Mouse (Mus musculus): ENCODE measurements around the gene Gpt2.

Gene Gpt2

DNA sequence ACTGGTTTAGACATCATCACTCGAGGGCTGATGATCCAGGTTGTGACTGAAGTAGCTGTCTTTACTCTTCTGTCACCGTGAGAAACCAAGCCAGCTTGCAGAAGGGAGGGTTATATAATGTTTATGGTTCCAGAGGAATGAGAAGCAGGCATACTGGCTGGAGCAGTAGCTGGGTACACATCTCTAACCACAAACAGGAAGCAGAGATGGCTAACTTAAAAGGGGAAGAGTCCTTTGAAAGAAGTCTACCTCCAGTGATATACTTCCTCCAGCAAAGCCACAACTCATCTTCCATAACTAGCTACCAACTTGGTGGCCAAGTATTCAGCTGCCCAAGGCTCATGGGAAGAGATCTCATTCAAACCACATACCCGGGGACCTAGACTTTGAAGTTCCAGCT, 39.1 kb downstream of the Gpt2 start:
- no peak for DNase-seq

DNA sequence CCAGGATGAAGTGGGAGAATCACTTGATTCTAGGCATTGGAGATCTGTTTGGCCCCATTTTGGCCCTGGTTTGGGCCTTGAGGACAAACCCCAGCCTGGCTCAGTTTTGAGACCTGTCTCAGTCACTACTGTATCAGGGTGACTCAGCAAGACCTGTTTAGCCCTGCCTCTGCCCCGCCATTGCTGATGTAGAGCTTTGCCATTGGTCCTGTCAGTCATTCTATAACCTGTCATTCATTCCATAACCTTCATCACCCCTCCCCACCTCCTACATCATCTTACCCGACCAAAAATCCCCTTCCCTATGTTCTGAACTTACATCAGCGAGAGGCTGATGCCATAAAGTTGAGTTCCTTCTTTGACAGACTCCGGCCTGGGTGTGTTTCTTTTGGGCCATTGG, 40.5 kb downstream of the Gpt2 start:
- no peak for DNase-seq

DNA sequence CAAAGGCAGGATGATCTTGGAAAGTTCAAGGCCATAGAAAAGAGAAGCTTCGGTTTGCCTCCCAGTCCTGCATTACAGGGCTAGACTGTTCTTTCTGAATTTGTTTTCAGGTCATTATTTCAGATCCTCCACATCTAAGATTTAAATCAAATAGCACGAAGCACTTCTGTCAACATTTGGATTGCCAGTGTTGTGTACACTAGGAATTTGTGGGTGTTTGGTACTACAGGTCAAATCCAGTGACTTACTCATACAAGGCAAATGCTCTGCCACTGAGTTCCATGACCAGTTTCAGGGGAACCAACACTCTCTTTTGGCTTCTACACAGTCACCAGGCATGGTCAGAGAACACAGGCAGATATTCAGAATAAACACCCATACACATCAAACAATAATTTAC, 41.1 kb downstream of the Gpt2 start:
- DNase-seq = no peak

GRCm38 (mm10) chr8:85534163-85534562, 41.8 kb downstream of the Gpt2 start:
- DNase-seq = no peak

- DNase-seq = no peak
Measured at GRCm38 (mm10) chr8:85536332-85536731, 44.0 kb downstream of the Gpt2 start.

DNA sequence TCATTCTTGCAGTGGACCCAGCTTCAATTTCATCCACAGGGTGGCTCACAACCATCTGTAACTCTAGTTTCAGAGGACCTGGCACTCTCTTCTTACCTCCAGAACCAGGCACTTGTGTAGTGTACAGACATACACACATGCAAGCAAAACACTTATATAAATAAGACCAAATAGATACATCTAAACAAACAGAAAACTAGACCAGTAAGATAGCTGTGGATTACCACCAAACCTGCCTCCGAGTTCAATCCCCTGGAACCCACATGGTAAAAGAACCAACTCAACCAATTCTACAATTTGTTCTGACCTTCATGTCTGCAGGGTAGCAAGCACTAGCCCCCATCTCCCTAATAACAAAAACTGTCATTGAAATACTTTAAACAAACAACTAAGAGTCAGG, 59.6 kb downstream of the Gpt2 start:
- no peak for DNase-seq

GRCm38 (mm10) chr8:85554391-85555180, 62.2 kb downstream of the Gpt2 start:
- peak; percentile 6 to 28 for DNase-seq

DNA sequence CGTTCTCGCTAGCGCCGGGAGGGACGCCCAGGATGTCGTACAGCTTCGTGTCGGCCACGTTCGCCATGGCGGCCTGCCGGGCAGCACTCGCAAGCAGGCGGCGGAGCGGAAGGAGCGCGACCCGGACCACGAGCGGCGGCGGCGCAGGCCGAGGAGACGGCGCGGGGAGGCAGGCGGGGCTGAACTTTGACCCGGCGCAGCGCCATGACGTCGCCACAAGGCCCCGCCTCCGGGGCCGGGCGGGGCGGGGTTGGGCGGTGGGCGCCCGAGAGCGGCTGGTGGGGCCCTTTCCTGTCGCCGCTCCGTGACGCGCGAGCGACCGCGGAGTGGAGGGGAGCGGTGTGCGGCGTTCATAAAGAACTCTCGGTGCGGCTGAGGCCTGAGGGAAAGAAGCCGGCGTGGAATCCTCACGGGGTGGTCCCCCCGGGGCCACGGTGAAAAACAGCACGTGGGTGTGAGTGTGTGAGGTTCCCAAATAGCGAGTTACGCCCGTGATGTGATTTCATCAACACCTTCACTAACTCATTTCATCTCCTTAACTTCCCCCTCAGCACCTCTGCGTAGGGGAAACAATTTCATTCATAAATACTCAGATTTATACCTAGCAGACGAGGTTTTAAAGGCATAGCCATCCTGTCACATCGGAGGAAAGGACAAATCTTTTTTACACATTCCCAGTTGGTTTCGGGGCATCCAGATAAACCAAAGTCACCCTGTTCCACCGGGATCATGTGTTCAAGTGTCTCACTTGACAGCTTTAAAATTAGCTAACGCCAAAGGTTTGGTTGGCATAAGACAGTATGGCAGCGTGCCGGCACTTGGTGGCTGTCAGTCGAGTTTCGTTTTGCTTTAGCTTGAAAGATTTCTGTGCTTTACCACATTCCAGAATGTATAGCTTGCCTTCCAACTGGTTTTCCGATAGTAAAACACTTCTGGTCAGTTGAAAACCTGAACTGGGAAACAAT, 63.1 kb downstream of the Gpt2 start, which contains the start of gene Dnaja2:
TSS of gene Dnaja2 (minus strand) at position 164 of the 965 bp plus-strand sequence.
- DNase-seq = peak; percentile 82 to 94

GRCm38 (mm10) chr8:85556986-85557600, 64.7 kb downstream of the Gpt2 start:
- DNase-seq = no peak

DNA sequence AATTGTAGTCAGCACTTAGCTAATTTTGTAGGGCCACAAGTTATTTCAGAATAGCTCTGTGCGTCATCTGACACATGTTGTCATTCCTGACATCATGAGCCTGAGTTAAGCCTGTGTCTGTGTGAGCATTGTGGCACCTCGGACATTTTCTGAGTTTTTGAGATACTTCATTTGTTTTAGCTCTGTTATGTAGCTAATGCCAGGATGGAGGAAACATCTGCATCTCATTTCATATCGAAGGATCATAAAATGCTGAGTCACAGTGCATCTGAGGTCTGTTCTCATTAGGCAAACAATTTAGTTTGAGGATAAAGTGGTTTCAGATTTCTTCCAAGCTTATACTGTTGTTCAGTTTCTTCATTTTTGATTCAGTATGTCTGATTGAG, 65.2 kb downstream of the Gpt2 start:
- DNase-seq = no peak

- DNase-seq = no peak
Measured at GRCm38 (mm10) chr8:85559201-85559600, 66.8 kb downstream of the Gpt2 start.

- no peak for DNase-seq
Measured at GRCm38 (mm10) chr8:85559966-85560365, 67.6 kb downstream of the Gpt2 start.

DNA sequence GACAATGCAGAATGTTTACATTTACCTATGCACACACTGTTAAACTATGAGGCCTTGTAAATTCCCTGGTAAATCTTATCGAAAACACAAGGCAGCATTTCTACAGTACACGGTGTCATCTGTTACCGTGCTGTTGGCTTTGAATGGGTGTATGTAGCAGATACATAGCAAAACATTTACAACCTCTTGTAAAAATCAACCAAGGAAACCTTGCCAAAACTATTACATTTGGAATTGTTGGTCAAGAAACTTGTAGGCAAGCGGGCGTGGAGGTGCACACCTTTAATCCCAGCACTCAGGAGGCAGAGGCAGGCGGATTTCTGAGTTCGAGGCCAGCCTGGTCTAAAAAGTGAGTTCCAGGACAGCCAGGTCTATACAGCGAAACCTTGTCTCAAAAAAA, 71.0 kb downstream of the Gpt2 start:
- no peak for DNase-seq

- DNase-seq = no peak
Measured at GRCm38 (mm10) chr8:85565186-85565585, 72.8 kb downstream of the Gpt2 start.

DNA sequence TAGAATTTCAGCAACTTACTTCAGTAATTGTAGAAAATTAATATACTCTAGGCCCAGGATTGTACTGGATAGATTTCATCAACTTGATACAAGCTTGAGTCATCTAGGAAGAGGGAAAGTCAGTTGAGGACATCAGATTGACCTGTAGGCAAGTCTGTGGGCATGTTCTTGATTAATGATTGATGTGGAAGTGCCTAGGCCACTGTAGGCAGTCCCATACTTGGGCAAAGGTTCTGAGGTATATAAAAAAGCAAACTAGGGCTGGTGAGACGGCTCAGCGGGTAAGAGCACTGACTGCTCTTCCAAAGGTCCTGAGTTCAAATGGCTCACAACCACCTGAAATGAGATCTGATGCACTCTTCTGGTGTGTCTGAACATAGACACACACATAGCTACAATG, 75.4 kb downstream of the Gpt2 start:
- DNase-seq = no peak

- DNase-seq = no peak
Measured at GRCm38 (mm10) chr8:85570466-85570865, 78.1 kb downstream of the Gpt2 start.

GRCm38 (mm10) chr8:85573972-85574496, 81.7 kb downstream of the Gpt2 start:
- no peak for DNase-seq
